Mouse (Mus musculus): ENCODE data around the gene Btbd2.
A peak's percentile ranks its signal among the peaks of the same experiment; 100 is the strongest.
"Not testable (repeated sequence)": the region's sequence is repeated elsewhere in the genome, so short reads cannot be mapped to it uniquely, and the experiment has no call there.

The Btbd2 gene

GRCm38 (mm10) chr10:80669018-80669417 lies 12.1 kb upstream of the Btbd2 start:
- DNase-seq = no peak

GRCm38 (mm10) chr10:80668614-80669013 lies 11.7 kb upstream of the Btbd2 start:
- peak; percentile 53 for DNase-seq

- no peak for DNase-seq
Measured at GRCm38 (mm10) chr10:80666837-80667412, 10.1 kb upstream of the Btbd2 start.

GRCm38 (mm10) chr10:80665981-80666733 lies 9.3 kb upstream of the Btbd2 start:
- peak; percentile 41 for DNase-seq

GRCm38 (mm10) chr10:80665459-80665858 lies 8.6 kb upstream of the Btbd2 start:
- peak; percentile 52 for DNase-seq

GRCm38 (mm10) chr10:80665016-80665380 lies 8.1 kb upstream of the Btbd2 start:
- DNase-seq = peak; percentile 85

GRCm38 (mm10) chr10:80664197-80665015 lies 7.5 kb upstream of the Btbd2 start:
- peak; percentile 89 for DNase-seq

- no peak for DNase-seq
Measured at GRCm38 (mm10) chr10:80663485-80664196, 6.8 kb upstream of the Btbd2 start.

- DNase-seq = peak; percentile 80
Measured at GRCm38 (mm10) chr10:80661149-80661548, 4.3 kb upstream of the Btbd2 start.

- DNase-seq = peak; percentile 92
Measured at GRCm38 (mm10) chr10:80659213-80659612, 2.3 kb upstream of the Btbd2 start.

- no peak for DNase-seq
Measured at GRCm38 (mm10) chr10:80658841-80659202, 2.0 kb upstream of the Btbd2 start.

GRCm38 (mm10) chr10:80658194-80658840 lies 1.4 kb upstream of the Btbd2 start:
- no peak for DNase-seq

- peak; percentile 100 for DNase-seq
Measured at GRCm38 (mm10) chr10:80656130-80656862, 575 bp downstream of the Btbd2 start.

GRCm38 (mm10) chr10:80655406-80656129 lies 1.3 kb downstream of the Btbd2 start:
- no peak for DNase-seq

GRCm38 (mm10) chr10:80654866-80655265 lies 2.0 kb downstream of the Btbd2 start:
- no peak for DNase-seq

GRCm38 (mm10) chr10:80653156-80653720 lies 3.6 kb downstream of the Btbd2 start:
- DNase-seq = no peak

- DNase-seq = no peak
Measured at GRCm38 (mm10) chr10:80650392-80650791, 6.5 kb downstream of the Btbd2 start.

- DNase-seq = not testable (repeated sequence)
Measured at GRCm38 (mm10) chr10:80649910-80650309, 7.0 kb downstream of the Btbd2 start.

GRCm38 (mm10) chr10:80646936-80647335 lies 9.9 kb downstream of the Btbd2 start:
- DNase-seq = no peak

GRCm38 (mm10) chr10:80635345-80635744 lies 21.5 kb downstream of the Btbd2 start:
- no peak for DNase-seq

GRCm38 (mm10) chr10:80628925-80629324 lies 27.9 kb downstream of the Btbd2 start:
- no peak for DNase-seq

Data from kidney, postnatal 10 days (tissue).